Mouse (Mus musculus) lung, postnatal 0 days (tissue): ENCODE measurements around the gene Gse1.

Experiments
- CTCF ChIP-seq: IDR thresholded peaks from 2 replicates; pipeline ENCODE4 v1.5.1; 2016; ENCODE audit warnings: antibody characterized with exemption, mild to moderate bottlenecking
- EP300 ChIP-seq: IDR thresholded peaks from 2 replicates; pipeline ENCODE4 v1.6.1; 2016; ENCODE audit warnings: antibody characterized with exemption, mild to moderate bottlenecking, control low read depth

GRCm38 (mm10) chr8:120475462-120476201, 247.4 kb downstream of the Gse1 start:
- TF ChIP-seq CTCF (no peak), EP300 (no peak)
